Mouse (Mus musculus) hindbrain, embryonic 10.5 days (tissue): ENCODE measurements around the gene Insl6. TPM values are rescaled to one million over a fixed set of nuclear protein-coding genes. Genes with fewer than 3 reads are reported as not detected.

Experiments used
- polyA plus RNA-seq: library from polyadenylated mRNA; unstranded; fragments of >200 nt; fragmentation: Nextera tagmentation; extraction: Ambion mirVana; gene quantifications from 2 replicates; pipeline ENCODE4 v1.2.1, GENCODE M21; 2016

Insl6 gene
- polyA plus RNA-seq, 1 experiment from 2014 or later = 9.7 TPM

Other genes with a start within 250 kb of the Insl6 start
- 57.5 and 70.4 TPM in 2 replicates for gene Rcl1, start 224.0 kb downstream of the Insl6 start, polyA plus RNA-seq
- gene Jak2, start 73.5 kb downstream of the Insl6 start, polyA plus RNA-seq = 6.9 and 7.0 TPM in 2 replicates
- gene Rln1, start 9.3 kb upstream of the Insl6 start, polyA plus RNA-seq = 1.4 and 2.2 TPM in 2 replicates
- 37.6 and 57.3 TPM in 2 replicates for gene Plgrkt, start 42.0 kb upstream of the Insl6 start, polyA plus RNA-seq
- 0.26 and 0.38 TPM in 2 replicates for gene Cd274, start 42.1 kb upstream of the Insl6 start, polyA plus RNA-seq
- gene Pdcd1lg2, start 85.6 kb upstream of the Insl6 start, polyA plus RNA-seq = not detected in 2 replicates
- 10.2 and 11.5 TPM in 2 replicates for gene Ric1, start 196.9 kb upstream of the Insl6 start, polyA plus RNA-seq